Comparison of ENCODE assay signal across 16 mouse cellular contexts in the genomic region with DNA sequence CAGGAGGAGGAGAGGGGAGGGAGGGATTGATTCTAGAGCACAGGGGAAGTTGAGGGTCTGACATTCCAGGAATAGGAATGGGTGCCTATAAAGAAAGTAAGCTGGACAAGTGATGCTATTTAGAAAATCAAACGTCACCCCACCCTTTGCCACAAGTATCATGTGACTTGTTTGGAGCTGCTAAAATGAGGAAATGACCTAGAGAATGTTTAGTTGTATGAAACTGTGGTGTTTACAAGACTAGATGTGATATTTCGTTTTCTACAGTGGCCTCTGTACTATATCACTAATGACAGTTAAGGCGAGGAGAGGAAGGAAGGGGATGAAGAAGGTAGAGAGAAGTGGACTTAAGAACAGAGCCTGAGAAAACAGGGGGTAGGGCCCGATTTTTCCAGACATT. TPM values are rescaled to one million over a fixed set of nuclear protein-coding genes. Genes with fewer than 3 reads are reported as not detected.
DNase-seq lines count a peak whose midpoint lies in the region; ATAC-seq and TF ChIP-seq lines count a peak whose summit lies in the region.
"Had no signal": no experiment of that assay in that cellular context is flagged by ENCODE, and none has a peak within 500 bp of the region (broad histone marks: within the 10 kb centered on the region; RNA-seq: fewer than 3 reads in every experiment).

No protein-coding gene starts in this region.

- TF ChIP-seq POLR2A in MEL (IDR thresholded peaks at IDR 0.05; ENCODE audit: control insufficient read depth in 1 of 2, insufficient read depth in 1 of 2, low read depth in 1 of 2, low read length in 2 of 2, poor library complexity in 1 of 2) = no peak

- no peaks in the 10 kb centered on the region for H3K36me3 ChIP-seq in MEL (ENCODE audit: control insufficient read depth in 1 of 2, insufficient read depth in 2 of 2, low read length in 2 of 2)
- H3K36me3 ChIP-seq in megakaryocyte, embryonic 14.5 days (replicated peaks; ENCODE audit: low read length) = no peaks in the 10 kb centered on the region
- H3K36me3 ChIP-seq: kidney, embryonic 15.5 days; liver, embryonic 12.5 days; neural tube, embryonic 15.5 days had no signal

- TF ChIP-seq CTCF in layer of hippocampus, adult 2 months (conservative IDR thresholded peaks at IDR 0.05) = no peak
- no peak for TF ChIP-seq CTCF in MEL (IDR thresholded peaks at IDR 0.05 in 2 of 3, conservative IDR thresholded peaks at IDR 0.05 in 1 of 3; ENCODE audit: control insufficient read depth in 1 of 3, insufficient read depth in 1 of 3, low read depth in 2 of 3, low read length in 3 of 3, poor library complexity in 1 of 3, severe bottlenecking in 1 of 3)

- H3K4me1 ChIP-seq in MEL (ENCODE audit: control insufficient read depth in 1 of 2, insufficient read depth in 2 of 2, low read length in 2 of 2) = no peaks in the 10 kb centered on the region
- H3K4me1 ChIP-seq in megakaryocyte, embryonic 14.5 days = peaks cover 28% of the 10 kb centered on the region
- H3K4me1 ChIP-seq: liver, embryonic 12.5 days had no signal

- no peak for DNase-seq in layer of hippocampus, adult 2 months (ENCODE audit: low spot score in 2 of 2)
- DNase-seq in layer of hippocampus, adult 8-10 months (ENCODE audit: low spot score in 2 of 2) = no peak
- peak; percentile 57 for DNase-seq in MEL (ENCODE audit: low read depth, low spot score)
- DNase-seq in cerebellum, adult 11-12 months = no peak
- DNase-seq in urinary bladder, postnatal 14 days (ENCODE audit: low spot score) = no peak
- DNase-seq: adrenal gland, postnatal 14 days; lung, postnatal 14 days; right cerebral cortex, postnatal 14 days; thymus, postnatal 36 days had no signal

- no peaks in the 10 kb centered on the region; a peak in 3 of 4 replicates for H3K27me3 ChIP-seq in MEL (ENCODE audit: control insufficient read depth in 1 of 2, insufficient read depth in 2 of 2, low read length in 2 of 2)
- no peaks in the 10 kb centered on the region for H3K27me3 ChIP-seq in megakaryocyte, embryonic 14.5 days (replicated peaks)
- H3K27me3 ChIP-seq: kidney, embryonic 15.5 days; liver, embryonic 12.5 days; neural tube, embryonic 15.5 days had no signal

- H3K79me2 ChIP-seq in MEL (ENCODE audit: control insufficient read depth, insufficient read depth, low read length, poor library complexity) = no peaks in the 10 kb centered on the region

- peak; percentile 83 for ATAC-seq in granulocyte monocyte progenitor cell, adult 5-6 weeks (replicated peaks; ENCODE audit: poor library complexity, severe bottlenecking)
- ATAC-seq: liver, embryonic 12.5 days had no signal

- no peaks in the 10 kb centered on the region for H3K9me3 ChIP-seq in MEL (replicated peaks; ENCODE audit: insufficient read depth, low read length)
- H3K9me3 ChIP-seq in megakaryocyte, embryonic 14.5 days = no peaks in the 10 kb centered on the region
- H3K9me3 ChIP-seq: kidney, embryonic 15.5 days; liver, embryonic 12.5 days; neural tube, embryonic 15.5 days had no signal

- TF ChIP-seq EP300 in MEL (IDR thresholded peaks at IDR 0.05; ENCODE audit: low read depth in 1 of 2, low read length in 2 of 2) = no peak

- no peak for TF ChIP-seq RAD21 in MEL (IDR thresholded peaks at IDR 0.05; ENCODE audit: low read depth, low read length)

- 0 out of 2 replicates have a peak overlapping the region, but pooled peaks have one; percentile 77 for H3K27ac ChIP-seq in layer of hippocampus, adult 2 months
- H3K27ac ChIP-seq in MEL (ENCODE audit: control insufficient read depth, low read depth, low read length) = no peak overlapping the region
- H3K27ac ChIP-seq: liver, embryonic 12.5 days had no signal

- no peak overlapping the region for H3K4me3 ChIP-seq in layer of hippocampus, adult 2 months
- peak overlapping the region in 1 of 2 experiments; percentile 51; a peak in 1 of 4 replicates for H3K4me3 ChIP-seq in MEL (ENCODE audit: control insufficient read depth in 1 of 2, insufficient read depth in 1 of 2, low read depth in 2 of 2, low read length in 2 of 2)
- peak overlapping the region; percentile 16 for H3K4me3 ChIP-seq in megakaryocyte, embryonic 14.5 days (replicated peaks)
- H3K4me3 ChIP-seq: kidney, embryonic 15.5 days; liver, embryonic 12.5 days; neural tube, embryonic 15.5 days had no signal

- H3K9ac ChIP-seq in MEL (ENCODE audit: control insufficient read depth, low read depth, low read length, poor library complexity, severe bottlenecking) = no peak overlapping the region
- H3K9ac ChIP-seq: kidney, embryonic 15.5 days; liver, embryonic 12.5 days had no signal

TF ChIP-seq in MEL, 35 proteins besides CTCF, POLR2A, EP300 and RAD21:
- TF ChIP-seq CHD1 (IDR thresholded peaks at IDR 0.05; ENCODE audit: low read depth, low read length) (no peak), USF1 (IDR thresholded peaks at IDR 0.05; ENCODE audit: low read depth, low read length) (peak; percentile 85), USF2 (IDR thresholded peaks at IDR 0.05; ENCODE audit: borderline replicate concordance in 1 of 2, insufficient read depth in 1 of 2, low read depth in 1 of 2, low read length in 2 of 2) (0 out of 4 replicates have a peak, but pooled peaks of 1 of the 2 experiments have one; percentile 40)
TF ChIP-seq in MEL: peak in this region for 2.

RNA-seq across cellular contexts. Expression of a gene that starts 19.3 kb away (rescaled TPM):
- not detected for total RNA-seq in layer of hippocampus, adult 2 months (2021)
- total RNA-seq in layer of hippocampus, adult 8-10 months (2022) = not detected
- not detected in 2 replicates for total RNA-seq in MEL (2012; rRNA removed)
- not detected for polyA plus RNA-seq in MEL (2012; ENCODE audit: insufficient read depth in 1 of 2, insufficient read length in 2 of 2, low read depth in 1 of 2, low replicate concordance in 2 of 2, missing spikeins in 1 of 2)
- not detected in 2 replicates for total RNA-seq in granulocyte monocyte progenitor cell, adult 5-6 weeks (2014; fragmentation: Nextera tagmentation)
- total RNA-seq in granulocyte monocyte progenitor cell, adult 5-6 weeks (2017) = not detected in 2 replicates
- polyA plus RNA-seq in megakaryocyte, embryonic 14.5 days (2012; ENCODE audit: insufficient read depth, low replicate concordance) = not detected in 2 replicates
- total RNA-seq: adrenal gland, postnatal 14 days; layer of hippocampus, postnatal 14 days had no signal
- polyA plus RNA-seq: hindbrain, embryonic 11.5 days; kidney, embryonic 15.5 days; liver, embryonic 12.5 days had no signal

RNA-seq across cellular contexts. Expression of a gene that starts 29.8 kb away (rescaled TPM):
- 10 to 100 TPM; 13.3 to 14.5 TPM for total RNA-seq in layer of hippocampus, adult 2 months (2021)
- total RNA-seq in layer of hippocampus, adult 8-10 months (2022) = 10 to 100 TPM; 13.1 to 18.0 (median 14.7) TPM
- 4.1 and 4.2 TPM in 2 replicates for total RNA-seq in MEL (2012; rRNA removed)
- polyA plus RNA-seq in MEL (2012; ENCODE audit: insufficient read depth in 1 of 2, insufficient read length in 2 of 2, low read depth in 1 of 2, low replicate concordance in 2 of 2, missing spikeins in 1 of 2) = 1 to 10 TPM in 1 of 2 experiments, not detected in 1; 9.8 TPM
- total RNA-seq in granulocyte monocyte progenitor cell, adult 5-6 weeks (2014; fragmentation: Nextera tagmentation) = 17.2 and 17.9 TPM in 2 replicates
- total RNA-seq in granulocyte monocyte progenitor cell, adult 5-6 weeks (2017) = 19.0 and 23.6 TPM in 2 replicates
- 0.63 TPM in 1 of 2 replicates, not detected in the other for polyA plus RNA-seq in megakaryocyte, embryonic 14.5 days (2012; ENCODE audit: insufficient read depth, low replicate concordance)
